In the genomic region with DNA sequence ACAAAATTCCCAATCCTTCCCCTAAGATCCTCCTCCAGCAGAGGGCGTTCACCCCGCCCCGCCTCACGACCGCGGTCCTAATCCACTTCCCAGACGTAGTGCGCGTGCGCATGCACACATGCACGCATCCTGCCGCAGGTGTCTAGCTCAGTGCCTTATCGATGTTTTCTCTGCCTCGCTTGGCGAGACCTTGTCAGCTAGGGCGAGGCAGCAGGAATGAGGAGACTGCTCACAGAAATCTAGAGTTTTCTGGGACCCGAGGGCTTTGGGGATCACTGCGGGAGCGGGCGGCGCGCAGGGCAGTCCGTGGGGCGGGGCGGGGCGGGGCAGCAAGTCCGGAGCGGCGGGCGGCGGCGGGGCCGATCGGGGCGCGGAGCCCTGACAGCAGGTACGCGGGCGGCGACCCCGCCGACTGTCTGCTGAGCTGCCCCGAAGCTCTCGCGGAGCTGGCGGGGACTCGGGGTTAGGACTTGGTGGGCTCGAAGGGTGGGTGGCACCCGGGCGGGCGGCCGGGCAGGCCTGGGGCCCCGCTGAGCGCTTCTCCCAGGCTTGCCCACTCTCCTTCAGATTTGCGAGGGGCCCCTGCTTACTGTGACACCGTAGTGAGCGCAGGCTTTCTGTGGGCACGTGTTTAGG, we compare ENCODE assay signal across 7 mouse cellular contexts. TPM values are rescaled to one million over a fixed set of nuclear protein-coding genes. Genes with fewer than 3 reads are reported as not detected.
DNase-seq lines count a peak whose midpoint lies in the region; ATAC-seq lines count a peak whose summit lies in the region.

A gene (plus strand): TSS at position 314 of the 636 bp plus-strand sequence.

- peaks cover 20% of the 10 kb centered on the region for H3K27me3 ChIP-seq in intestine, embryonic 15.5 days (replicated peaks)
- H3K27me3 ChIP-seq in midbrain, embryonic 10.5 days (ENCODE audit: low read depth, poor library complexity, severe bottlenecking): peaks cover 29% of the 10 kb centered on the region

- peaks cover 24% of the 10 kb centered on the region for H3K4me1 ChIP-seq in intestine, embryonic 15.5 days (replicated peaks)
- H3K4me1 ChIP-seq in midbrain, embryonic 10.5 days: peaks cover 48% of the 10 kb centered on the region

- H3K4me2 ChIP-seq in intestine, embryonic 15.5 days (replicated peaks): peak within 1 kb of the TSS; percentile 68

- no peaks in the 10 kb centered on the region for H3K9me3 ChIP-seq in intestine, embryonic 15.5 days
- no peaks in the 10 kb centered on the region for H3K9me3 ChIP-seq in midbrain, embryonic 10.5 days (replicated peaks)

- peak; percentile 93 for DNase-seq in adrenal gland, adult 18-20 months (ENCODE audit: low spot score in 2 of 2)
- DNase-seq in embryo, embryonic 11 days: peak; percentile 97
- peak; percentile 92 to 95 for DNase-seq in gastrocnemius, postnatal 36 days
- DNase-seq in left cerebral cortex, postnatal 25 days (ENCODE audit: low spot score in 2 of 2): peak; percentile 93 to 94
- DNase-seq in midbrain, embryonic 10.5 days (ENCODE audit: low spot score): peak; percentile 94
- DNase-seq in right cerebral cortex, postnatal 4 days: peak; percentile 95

- intact Hi-C loops in gastrocnemius, postnatal 36 days (cut with DNase I): no loop called here
- intact Hi-C loops in left cerebral cortex, postnatal 25 days (cut with DNase I): no loop called here

- H3K36me3 ChIP-seq in intestine, embryonic 15.5 days: no peaks in the 10 kb centered on the region
- no peaks in the 10 kb centered on the region; the same call in 1 of the 2 replicates for H3K36me3 ChIP-seq in midbrain, embryonic 10.5 days

- H3K4me3 ChIP-seq in intestine, embryonic 15.5 days (replicated peaks): peak within 1 kb of the TSS; percentile 91
- H3K4me3 ChIP-seq in midbrain, embryonic 10.5 days: peak within 1 kb of the TSS; percentile 72

- peak within 1 kb of the TSS; percentile 78 for H3K27ac ChIP-seq in intestine, embryonic 15.5 days
- peak within 1 kb of the TSS; percentile 98 for H3K27ac ChIP-seq in midbrain, embryonic 10.5 days (replicated peaks)

- H3K9ac ChIP-seq in intestine, embryonic 15.5 days: peak within 1 kb of the TSS; percentile 95

- ATAC-seq in intestine, embryonic 15.5 days: peak; percentile 89

- WGBS in intestine, embryonic 15.5 days: under 1% methylated on average over 55 of the region's 58 CpGs
- WGBS in midbrain, embryonic 10.5 days: under 1% methylated on average over 58 of the region's 58 CpGs

RNA-seq across cellular contexts. Expression of the gene that starts here (rescaled TPM):
- total RNA-seq in adrenal gland, adult 18-20 months (2021): 100 to 1,000 TPM; 111 to 138 TPM
- total RNA-seq in gastrocnemius, postnatal 36 days (2021): 100 to 1,000 TPM; 128 to 135 TPM
- 82.1 and 84.6 TPM in 2 replicates for polyA plus RNA-seq in intestine, embryonic 15.5 days (2015; fragmentation: Nextera tagmentation; extraction: Ambion mirVana)
- total RNA-seq in left cerebral cortex, postnatal 25 days (2021): 100 to 1,000 TPM; 329 to 365 TPM
- 105 and 128 TPM in 2 replicates for polyA plus RNA-seq in midbrain, embryonic 10.5 days (2016; fragmentation: Nextera tagmentation; extraction: Ambion mirVana)

Comparison
In these comparisons a context has a peak if more than half of its experiments do, and no peak if none do; other contexts are left out.
1. Peak in every context shown above with its lines: DNase-seq, ATAC-seq, H3K4me3 ChIP-seq and H3K27ac ChIP-seq.